Mouse (Mus musculus): ENCODE results near the gene Fam167b. TPM values are rescaled to one million over a fixed set of nuclear protein-coding genes. Genes with fewer than 3 reads are reported as not detected.
"Not testable (repeated sequence)": the region's sequence is repeated elsewhere in the genome, so short reads cannot be mapped to it uniquely, and the experiment has no call there.

The Fam167b gene
- total RNA-seq, 2 experiments from 2014 or later, result not detected

DNA sequence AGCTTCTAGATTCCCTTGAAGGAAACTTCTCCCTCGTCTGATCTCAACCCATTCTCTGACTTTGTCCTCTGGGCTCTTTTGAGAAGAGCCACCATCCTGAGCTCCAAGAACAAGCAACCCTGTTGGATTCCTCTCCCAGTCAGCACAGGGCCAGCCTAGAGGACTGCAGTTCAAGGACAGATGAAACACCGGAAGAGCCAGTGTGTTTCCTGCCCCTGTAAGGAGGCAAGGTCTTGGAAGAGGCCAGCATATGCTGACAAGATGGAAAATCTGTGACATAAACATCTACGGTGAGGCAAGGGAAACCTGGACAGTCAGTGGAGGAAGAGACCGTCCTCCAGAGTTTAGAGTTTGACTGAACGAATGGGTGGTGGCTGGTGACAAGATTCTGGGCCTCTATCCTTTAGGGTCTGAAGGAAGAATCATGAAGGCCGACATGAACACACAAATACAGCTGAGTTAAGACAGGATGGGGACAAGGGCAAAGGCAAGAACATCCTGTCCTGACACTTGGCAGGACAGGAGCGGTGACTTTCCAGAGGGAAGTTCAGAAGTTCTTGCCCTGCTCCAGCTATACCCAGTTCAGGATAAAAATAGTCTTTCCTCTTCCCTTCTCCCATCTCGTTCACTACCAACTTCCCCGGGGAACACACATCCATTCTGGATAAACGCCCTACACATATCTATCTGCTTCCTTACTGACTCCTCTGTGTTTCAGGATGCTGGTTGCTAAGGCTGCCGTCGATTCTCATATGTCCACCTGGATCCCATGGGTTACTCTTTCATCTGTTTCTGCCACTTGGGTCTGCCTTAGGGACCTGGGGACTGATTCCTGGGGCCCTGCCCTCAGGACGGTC lies 5.9 kb downstream of the Fam167b start:
- no peak overlapping the region for H3K4me3 ChIP-seq
- DNase-seq, result no peak
- no peak overlapping the region for H3K27ac ChIP-seq
- TF ChIP-seq CTCF (IDR thresholded peaks at IDR 0.05), result no peak
- intact Hi-C loops (cut with DNase I), result no loop called here

DNA sequence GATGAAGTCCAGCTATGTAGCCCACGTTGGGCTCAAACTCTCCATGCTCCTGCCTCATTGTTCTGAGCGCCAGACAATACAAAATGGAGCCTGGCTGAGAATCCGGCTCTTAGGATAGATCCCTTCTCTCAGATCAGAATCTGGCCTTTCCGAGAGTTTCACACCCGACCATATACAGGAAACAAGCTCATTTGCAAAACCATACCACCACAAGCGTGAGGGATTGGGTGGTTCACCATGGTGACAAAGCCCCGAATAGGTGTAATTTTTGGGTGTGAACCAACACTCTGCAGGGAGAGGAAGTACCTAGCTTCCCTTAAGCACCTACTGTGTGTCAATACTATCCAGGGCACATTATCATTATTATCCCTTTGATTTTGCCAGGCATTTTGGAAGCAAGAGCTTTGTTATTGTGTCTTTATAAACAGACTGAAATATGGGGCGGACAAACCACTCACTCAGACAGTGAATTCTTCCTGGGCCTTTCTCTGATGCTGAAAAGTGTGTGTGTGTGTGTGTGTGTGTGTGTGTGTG lies 6.7 kb downstream of the Fam167b start:
- TF ChIP-seq CTCF (IDR thresholded peaks at IDR 0.05), result no peak
- intact Hi-C loops (cut with DNase I), result no loop called here
- no peak overlapping the region for H3K4me3 ChIP-seq
- no peak overlapping the region for H3K27ac ChIP-seq
- DNase-seq, result no peak

DNA sequence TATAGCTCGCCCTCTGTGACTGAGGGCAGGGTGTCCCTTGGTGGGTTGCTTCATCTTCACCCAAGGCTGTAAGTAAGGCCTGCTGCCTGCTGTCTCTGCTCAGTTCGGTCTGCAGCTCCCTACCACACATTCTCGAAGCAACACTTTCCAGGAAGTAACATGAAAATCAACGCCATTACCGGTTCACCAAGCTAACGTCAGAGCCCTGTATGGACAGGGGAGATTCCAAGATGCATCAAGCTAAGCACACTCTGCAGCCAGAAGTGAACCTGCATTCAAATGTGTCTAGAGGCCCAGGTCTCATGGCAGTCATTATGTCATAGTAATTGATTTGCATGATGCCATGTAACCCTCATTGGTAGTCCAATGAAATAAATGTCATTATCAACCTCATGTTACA lies 8.3 kb downstream of the Fam167b start:
- Histone ChIP-seq H3K4me3 (no peak overlapping the region), H3K27ac (no peak overlapping the region)
- no peak for TF ChIP-seq CTCF (IDR thresholded peaks at IDR 0.05)
- intact Hi-C loops (cut with DNase I), result no loop called here
- no peak for DNase-seq

DNA sequence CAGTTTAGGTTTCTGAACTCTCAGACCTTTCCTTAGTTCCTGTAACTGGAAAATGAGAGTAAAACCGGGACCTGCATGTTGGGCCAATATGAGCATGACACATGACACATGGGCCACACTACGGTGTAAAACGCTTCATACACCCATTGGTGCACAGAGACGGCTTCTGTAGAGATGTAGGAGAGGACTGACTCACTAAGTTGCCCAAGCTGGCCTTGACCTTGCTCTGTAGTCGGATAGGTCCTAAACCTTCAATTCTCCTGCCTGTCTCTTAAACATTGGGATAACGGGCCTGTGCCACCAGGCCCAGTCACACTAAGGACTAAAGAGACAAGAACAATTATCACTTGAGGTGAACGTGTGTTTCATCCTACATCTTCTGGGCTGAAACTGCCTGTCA lies 10.0 kb downstream of the Fam167b start:
- H3K27ac ChIP-seq, result no peak overlapping the region
- H3K4me3 ChIP-seq, result no peak overlapping the region
- DNase-seq, result no peak
- TF ChIP-seq CTCF (IDR thresholded peaks at IDR 0.05), result no peak
- intact Hi-C loops (cut with DNase I), result no loop called here

DNA sequence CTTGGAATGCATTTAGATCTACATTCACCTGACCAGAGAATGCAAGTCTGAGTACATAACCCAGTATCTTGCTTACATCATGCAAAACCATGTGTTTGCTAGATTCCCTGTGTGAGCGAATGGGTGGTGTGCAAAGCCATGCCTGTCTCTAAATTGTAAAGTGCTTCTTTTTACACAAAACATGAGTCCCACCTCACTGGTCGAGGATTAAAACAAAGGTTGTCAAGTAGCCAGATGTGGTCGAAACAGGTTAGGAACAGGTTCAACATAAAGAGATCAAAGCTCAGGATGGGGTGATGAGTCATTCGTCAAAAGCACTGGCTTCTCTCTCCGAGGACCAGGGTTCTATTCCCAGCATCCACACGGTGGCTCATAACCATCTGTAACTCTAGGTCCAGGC lies 13.2 kb downstream of the Fam167b start:
- H3K4me3 ChIP-seq, result no peak overlapping the region
- H3K27ac ChIP-seq, result no peak overlapping the region
- no peak for DNase-seq
- no peak for TF ChIP-seq CTCF (IDR thresholded peaks at IDR 0.05)
- intact Hi-C loops (cut with DNase I), result no loop called here

DNA sequence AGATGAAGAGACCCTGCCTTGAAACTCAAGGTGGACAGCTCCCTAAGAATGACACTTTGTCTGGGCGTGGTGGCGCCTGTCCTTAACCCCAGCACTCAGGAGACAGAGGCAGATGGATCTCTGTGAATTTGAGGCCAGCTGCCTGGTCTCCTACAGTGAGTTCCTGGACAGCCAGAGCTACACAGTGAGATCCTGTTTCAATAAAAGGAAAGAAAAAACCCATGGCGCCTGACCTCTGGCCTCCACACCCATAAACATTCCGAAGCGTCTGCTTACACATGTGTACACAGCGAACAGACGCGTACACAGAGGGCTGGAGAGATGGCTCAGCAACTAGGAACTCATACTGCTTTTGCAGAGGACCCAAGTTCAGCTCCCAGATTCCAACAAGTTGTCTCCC lies 14.6 kb downstream of the Fam167b start:
- no peak overlapping the region for H3K4me3 ChIP-seq
- intact Hi-C loops (cut with DNase I), result no loop called here
- TF ChIP-seq CTCF (IDR thresholded peaks at IDR 0.05), result no peak
- no peak overlapping the region for H3K27ac ChIP-seq
- DNase-seq, result no peak

DNA sequence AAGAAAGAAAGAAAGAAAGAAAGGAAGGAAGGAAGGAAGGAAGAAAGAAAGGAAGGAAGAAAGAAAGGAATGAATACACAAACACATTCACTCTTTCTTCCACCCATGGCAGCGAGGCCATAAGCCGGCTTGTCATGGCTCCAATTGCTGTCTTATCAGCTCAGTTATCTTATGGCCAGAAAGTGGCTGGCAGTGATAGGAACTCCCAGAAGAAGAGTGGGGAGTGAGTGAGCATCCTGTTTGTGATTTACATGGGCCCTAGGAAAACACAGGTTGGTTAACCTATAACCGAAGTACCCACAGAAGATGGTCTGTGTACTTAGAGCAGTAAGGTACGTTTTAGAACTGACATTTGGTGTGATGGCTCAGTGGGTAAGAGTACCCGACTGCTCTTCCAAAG lies 17.2 kb downstream of the Fam167b start:
- Histone ChIP-seq H3K4me3 (no peak overlapping the region), H3K27ac (no peak overlapping the region)
- no peak for TF ChIP-seq CTCF (IDR thresholded peaks at IDR 0.05)
- intact Hi-C loops (cut with DNase I), result no loop called here
- no peak for DNase-seq

DNA sequence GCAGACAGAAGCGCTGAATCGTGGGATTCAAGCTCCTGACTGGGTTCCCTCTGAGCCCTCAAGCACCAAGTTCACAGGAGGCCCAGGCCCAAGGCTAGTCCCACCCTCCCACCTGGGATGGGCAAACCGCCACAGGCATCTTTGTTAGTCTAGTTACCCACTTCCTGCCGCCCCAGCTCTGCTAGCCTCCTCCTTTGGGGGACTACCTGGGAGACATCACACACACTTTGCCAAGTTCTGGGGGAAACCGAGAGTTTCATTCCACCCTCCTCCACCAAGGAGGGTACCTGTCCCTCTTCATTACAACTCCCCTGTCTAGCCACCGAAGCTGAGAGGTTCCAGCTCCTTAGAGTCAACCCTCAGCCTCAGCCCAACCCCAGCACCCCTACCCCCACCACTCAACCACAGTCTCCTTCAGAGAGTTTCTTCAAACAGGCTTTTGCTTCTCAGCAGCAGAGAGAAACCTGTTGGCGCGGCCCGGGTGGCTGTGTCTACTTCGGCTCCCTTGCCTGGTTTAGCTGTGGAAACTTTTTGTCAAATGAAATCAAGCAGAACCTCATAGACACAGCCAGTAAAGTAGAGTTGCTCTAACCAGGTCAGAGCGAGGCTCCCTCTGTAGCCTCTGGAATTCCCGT lies 19.9 kb downstream of the Fam167b start:
- TF ChIP-seq CTCF (IDR thresholded peaks at IDR 0.05), result no peak
- intact Hi-C loops (cut with DNase I), result no loop called here
- no peak overlapping the region for H3K4me3 ChIP-seq
- H3K27ac ChIP-seq, result no peak overlapping the region
- DNase-seq, result no peak

DNA sequence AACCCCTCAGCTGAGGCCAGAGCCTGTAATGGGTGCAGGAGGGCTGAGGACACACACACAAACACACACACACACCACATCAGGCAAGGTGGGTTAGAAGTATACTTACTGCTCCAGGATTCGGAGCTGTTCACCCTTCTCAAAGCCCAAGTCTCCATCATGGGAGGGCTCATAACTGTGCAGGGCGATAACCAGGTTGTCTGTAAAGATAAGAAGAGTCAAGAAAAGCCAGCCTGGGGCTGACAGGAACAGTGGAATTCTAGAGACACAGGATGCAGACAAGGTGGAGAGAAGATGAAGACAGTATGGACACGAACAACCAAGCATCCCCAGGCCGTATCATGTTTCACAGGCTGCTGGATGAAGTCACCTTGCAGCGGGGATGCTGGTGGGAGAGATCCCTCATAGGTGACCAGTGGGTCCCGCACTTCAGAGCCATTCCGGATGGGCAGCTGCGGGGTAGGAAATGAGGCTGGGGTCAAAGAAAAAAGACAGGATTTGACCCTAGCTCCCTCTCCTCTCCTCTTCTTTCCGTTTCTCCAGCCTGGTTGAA lies 21.0 kb downstream of the Fam167b start:
- Histone ChIP-seq H3K4me3 (peak overlapping the region; percentile 79), H3K27ac (peak overlapping the region; percentile 80; the same call in 1 of the 2 replicates)
- intact Hi-C loops (cut with DNase I), result no loop called here

DNA sequence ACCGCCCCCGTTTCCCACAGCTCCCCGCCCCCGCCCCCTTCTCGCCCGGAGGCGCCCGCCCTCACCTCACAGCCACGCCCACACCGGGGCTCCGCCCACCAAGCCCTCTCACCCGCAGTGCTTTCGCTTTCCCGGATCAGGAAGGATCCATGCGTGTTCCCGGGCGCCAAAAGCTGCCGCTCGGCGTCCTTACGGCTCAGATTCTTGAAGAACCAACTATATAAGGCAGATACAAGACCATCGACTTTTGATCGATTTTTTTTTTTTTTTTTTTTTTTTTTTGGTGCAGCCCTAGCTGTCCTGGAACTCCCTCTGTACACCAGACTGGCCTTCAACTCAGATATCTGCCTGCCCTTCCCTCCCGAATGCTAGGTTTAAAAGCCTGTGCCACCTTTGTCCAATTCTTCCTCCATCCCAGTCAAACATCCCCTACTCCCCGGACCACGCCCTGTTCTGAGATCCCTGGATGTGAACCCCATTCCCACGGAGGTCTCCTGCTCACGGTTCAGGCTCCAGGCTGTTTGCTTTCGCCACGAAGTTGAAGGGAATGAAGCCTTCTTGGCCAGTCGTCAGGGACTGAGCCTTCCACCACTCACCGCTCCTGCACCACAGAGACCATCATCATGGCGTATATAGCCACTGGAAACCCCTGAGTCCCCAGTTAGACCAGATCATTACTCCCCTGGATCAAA lies 21.7 kb downstream of the Fam167b start:
- intact Hi-C loops (cut with DNase I), result no loop called here
- peak overlapping the region; percentile 79 for H3K4me3 ChIP-seq
- H3K27ac ChIP-seq, result peak overlapping the region; percentile 80
- DNase-seq, result peak; percentile 93
- TF ChIP-seq CTCF (IDR thresholded peaks at IDR 0.05), result no peak

More for the DNA sequence above, 21.0 kb downstream of the Fam167b start:
- no peak for DNase-seq
- TF ChIP-seq CTCF (IDR thresholded peaks at IDR 0.05), result no peak

DNA sequence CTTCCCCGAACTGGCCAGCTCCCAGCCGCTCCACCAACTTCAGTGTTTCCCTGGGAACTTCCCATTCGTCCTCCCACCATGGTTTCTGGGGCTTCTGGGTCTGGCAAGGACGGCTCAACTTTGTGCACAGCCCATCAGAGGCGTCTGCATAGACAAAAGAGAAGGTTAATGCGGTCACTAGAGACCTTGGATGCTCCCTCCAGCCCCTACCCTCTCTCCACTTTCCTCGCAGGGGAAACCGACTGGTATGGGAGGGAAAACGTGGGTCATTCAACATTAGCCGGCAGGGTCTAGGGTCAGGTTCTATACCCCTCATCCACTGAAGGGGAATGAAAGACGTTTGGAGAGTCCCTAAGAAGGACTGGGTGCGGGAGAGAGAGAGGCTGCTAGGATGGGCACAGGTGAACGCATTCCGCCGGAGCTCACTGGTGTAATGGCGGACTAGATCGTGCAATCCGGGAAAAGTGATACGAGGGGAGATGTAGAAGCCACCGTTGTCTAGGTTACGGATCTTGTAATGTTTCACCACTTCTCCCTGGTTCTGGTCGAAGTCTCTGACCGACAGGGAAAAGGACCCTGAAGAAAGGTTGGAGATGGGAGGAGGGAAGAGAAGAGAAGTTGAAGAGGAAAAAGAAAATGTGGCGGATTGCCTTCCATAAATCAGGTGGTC lies 22.4 kb downstream of the Fam167b start:
- no peak for DNase-seq
- TF ChIP-seq CTCF (IDR thresholded peaks at IDR 0.05), result no peak
- Histone ChIP-seq H3K4me3 (peak overlapping the region; percentile 79), H3K27ac (peak overlapping the region; percentile 80)
- intact Hi-C loops (cut with DNase I), result no loop called here

DNA sequence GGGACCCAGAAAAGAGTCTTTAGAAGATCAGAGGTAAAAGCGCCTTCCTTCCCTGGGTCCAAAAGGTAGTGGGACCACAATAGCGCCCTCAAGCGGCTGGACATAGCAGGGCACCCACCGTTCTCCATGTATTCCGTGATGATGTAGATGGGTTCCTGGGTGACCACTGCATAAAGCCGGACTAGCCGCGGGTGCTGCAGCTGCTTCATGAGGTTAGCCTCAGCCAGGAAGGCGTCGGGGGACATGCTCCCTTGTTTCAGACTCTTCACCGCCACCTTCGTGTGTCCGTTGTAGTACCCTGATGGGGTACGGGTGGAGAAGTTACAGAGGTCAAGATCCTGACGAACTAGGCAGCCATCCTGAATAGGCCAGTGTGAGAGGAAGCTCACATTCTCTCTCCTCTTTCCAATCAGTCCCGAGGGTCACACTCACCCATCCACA lies 22.9 kb downstream of the Fam167b start:
- Histone ChIP-seq H3K4me3 (peak overlapping the region; percentile 79), H3K27ac (no peak overlapping the region)
- intact Hi-C loops (cut with DNase I), result no loop called here
- peak; percentile 31 for DNase-seq
- peak; percentile 64 for TF ChIP-seq CTCF (IDR thresholded peaks at IDR 0.05)

DNA sequence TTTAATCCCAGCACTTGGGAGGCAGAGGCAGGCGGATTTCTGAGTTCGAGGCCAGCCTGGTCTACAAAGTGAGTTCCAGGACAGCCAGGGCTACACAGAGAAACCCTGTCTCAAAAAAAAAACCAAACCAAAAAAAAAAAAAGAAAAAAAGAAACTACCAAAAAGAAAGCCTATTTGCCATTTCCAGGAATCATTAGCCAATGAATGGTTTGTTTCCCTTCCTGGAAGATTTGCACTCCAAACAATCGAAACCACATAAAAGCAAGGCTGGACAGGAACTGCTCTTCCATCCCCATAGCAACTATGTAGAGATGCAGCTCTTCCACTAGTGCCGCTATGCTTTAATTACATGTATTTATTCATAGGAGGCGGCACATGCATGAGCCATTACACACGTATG lies 23.8 kb downstream of the Fam167b start:
- DNase-seq; H3K27ac ChIP-seq; intact Hi-C loops (cut with DNase I); H3K4me3 ChIP-seq: not testable (repeated sequence)

Measured in gastrocnemius, adult 2 months (tissue).